Mouse (Mus musculus) adrenal gland, postnatal 0 days (tissue): ENCODE data around the gene Tubb5. TPM values are rescaled to one million over a fixed set of nuclear protein-coding genes. Genes with fewer than 3 reads are reported as not detected.

Experiments
- microRNA-seq: library from miRNA; unstranded; fragments of <30 nt; microRNA quantifications from one replicate; pipeline ENCODE4, GENCODE M21; 2016; ENCODE audit warnings: borderline replicate concordance; ENCODE audit not compliant: insufficient number of aligned reads
- polyA plus RNA-seq: library from polyadenylated mRNA; unstranded; fragments of >200 nt; fragmentation: Nextera tagmentation; extraction: Ambion mirVana; gene quantifications from 2 replicates; pipeline ENCODE4 v1.2.1, GENCODE M21; 2015

Tubb5 gene
- 314 and 519 TPM in 2 replicates for polyA plus RNA-seq

DNA sequence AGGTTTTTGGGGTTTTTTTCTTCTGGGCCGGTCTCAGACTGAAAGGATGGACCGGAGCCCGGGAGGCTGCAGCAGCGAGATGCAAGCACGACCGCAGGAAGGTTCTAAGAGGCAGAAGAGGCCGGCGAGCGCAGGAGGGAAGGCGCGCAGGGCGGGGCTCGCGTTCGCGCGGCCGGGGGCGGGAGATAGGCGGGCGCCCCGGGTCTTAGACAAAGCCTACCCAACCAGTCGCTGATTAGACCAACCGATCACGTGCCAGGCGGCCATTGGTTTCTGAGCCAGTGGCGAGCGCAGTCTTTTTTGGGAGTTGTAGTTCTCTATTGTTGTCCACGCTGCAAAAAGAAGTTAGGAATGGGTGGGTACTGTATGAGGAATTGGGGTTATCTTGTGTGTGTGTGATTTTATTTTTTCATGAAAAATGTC, at the start of gene Tubb5:
Gene Tubb5, minus strand, starts transcription at position 185 of the 423 bp plus-strand sequence.

DNA sequence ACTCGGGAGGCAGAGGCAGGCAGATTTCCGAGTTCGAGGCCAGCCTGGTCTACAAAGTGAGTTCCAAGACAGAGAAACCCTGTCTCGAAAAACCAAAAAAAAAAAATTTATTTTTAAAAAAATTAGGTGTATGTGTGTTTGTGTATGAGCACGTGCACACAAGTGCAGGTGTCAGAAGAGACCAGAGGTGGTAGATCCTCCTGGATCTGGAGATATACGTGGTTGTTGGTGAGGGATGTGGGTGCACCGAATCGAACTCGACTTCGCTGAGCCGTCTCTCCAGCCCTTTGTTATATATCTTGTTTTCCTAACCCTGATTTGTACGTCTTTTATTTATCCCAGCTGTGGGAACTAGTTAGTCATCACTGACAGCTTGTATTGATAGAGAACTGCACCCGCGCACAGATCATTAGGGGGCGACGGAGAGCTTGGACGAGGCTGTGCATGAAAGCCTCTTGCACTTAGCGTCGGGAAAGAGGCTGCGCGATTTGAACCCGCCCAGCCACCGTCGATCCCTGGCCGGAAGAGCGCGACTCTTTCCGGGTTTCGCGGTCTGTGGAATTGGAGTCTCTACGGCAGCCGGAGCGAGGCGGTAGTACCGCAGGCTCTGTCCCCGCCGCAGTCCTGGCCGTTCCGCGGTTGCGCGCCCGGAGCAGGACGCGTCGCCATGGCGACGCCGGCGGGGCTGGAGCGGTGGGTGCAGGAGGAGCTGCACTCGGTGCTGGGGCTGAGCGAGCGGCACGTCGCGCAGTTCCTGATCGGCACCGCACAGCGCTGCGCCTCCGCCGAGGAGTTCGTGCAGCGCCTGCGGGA, 41.3 kb upstream of the Tubb5 start, which contains the start of gene Dhx16:
Gene Dhx16, plus strand, starts transcription at position 575 of the 813 bp plus-strand sequence.

DNA sequence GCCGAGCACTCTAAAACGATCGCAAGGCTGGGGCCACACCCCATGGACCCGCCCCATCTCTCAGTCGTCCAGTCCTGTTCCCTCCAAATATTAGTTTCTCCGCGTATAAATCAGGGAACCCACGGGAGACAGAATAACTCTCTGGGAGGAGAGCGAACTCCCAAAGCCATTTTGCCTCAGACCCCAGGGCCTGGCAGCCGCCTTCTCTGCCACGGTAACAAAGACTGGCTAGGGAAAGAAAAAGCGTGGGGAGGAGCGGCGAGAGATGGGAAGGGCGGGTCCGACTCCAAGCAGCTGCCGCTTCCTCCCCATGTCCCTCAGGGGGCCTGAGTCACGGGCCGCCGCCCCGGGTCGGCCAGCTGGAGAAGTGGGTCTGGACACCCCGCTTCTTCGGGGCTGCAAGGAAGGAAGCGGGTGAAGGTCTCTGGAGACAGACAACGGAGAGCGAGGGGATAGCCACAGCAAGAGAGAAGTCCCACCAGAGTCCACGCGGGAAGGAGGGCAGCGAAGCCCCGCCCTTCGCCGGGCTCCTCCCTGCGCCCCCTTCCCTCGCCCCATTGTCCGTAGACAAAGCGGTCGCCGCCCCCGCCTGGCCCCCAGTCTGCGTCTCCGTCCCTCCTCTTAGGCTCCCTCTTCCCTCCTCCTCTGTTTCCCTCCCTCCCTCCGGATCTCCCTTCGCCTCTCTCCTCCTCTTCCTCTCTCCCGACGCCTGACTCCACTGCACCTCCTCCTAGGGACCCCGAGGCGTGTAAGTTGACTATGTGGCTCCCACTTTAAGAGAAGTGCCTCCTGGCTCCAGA, 27.6 kb upstream of the Tubb5 start, which contains the start of gene Ppp1r18:
Gene Ppp1r18, plus strand, starts transcription at position 113 of the 800 bp plus-strand sequence.

DNA sequence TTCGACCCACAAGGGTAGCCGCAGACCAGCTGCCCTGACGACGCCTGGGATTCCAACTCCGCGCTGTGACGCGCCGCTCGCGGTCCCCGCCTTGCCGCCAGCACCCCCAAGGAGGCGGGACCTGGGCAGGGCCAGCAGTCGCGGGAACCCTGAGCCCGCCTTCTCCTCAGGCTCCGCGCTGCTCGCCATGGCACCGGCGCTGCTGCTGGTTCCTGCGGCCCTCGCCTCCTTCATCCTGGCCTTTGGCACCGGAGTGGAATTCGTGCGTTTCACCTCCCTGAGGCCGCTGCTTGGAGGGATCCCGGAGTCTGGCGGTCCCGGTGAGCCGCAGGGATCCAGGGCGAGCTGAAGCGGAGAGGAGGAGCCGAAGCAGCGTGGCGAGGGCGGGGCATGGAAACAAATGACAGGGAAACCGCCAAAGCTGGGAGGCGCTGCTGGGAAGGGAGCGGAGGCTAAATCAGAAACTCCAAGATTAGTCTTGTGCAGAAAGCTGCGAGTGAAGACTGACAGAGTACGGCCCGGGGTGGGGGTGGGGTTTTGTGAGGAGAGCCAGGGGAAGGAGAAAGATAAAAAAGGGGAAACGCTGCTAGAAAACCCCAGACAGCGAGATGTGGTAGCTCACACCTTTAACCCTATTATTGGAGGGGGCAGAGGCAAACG, 23.2 kb upstream of the Tubb5 start, which contains the start of gene Nrm:
Gene Nrm, plus strand, starts transcription at position 121 of the 660 bp plus-strand sequence.

DNA sequence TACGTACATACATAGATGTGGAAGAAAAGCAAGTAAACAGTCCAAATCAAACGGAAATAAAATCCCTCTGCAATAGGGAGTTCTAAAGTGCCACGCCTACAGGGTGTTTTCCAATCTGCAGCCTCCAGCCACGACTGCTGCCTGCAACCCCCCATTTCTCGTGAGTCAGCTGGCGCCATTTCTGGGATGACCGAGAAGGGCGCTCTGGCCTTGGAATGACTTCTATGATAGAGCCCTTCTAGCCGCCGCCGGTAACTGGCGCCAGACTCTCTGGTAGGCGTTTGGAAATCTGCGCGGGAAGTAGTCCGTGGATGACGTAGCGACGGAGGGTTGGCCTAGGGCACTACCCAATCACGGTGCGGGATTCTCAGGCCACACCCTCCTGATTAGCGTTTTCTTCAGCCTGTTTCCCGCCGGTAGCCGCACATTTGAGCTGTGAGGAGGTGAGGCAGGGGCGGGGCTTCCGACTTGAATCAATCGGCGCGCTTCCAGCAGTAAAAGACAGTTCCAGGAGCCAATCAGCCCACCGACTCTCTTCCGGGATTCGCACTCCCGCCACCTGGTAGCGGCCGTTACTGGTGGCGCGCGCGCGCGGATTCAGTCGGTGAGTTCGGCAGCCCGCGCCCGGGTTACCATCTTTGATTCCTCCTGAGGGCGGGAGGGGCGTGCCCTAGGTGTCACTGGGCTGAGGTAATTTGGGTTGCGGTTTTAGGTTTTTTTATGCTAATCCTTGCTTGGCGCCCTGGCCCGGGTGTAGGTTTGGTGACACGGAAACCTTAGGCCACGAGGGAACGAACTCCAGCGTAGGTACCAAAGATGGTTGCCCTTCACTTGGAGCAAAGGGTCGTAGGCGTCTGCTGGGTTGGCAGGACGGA, 3.2 kb upstream of the Tubb5 start, which contains the start of gene Mdc1:
Gene Mdc1, plus strand, starts transcription at position 440 of the 875 bp plus-strand sequence.

DNA sequence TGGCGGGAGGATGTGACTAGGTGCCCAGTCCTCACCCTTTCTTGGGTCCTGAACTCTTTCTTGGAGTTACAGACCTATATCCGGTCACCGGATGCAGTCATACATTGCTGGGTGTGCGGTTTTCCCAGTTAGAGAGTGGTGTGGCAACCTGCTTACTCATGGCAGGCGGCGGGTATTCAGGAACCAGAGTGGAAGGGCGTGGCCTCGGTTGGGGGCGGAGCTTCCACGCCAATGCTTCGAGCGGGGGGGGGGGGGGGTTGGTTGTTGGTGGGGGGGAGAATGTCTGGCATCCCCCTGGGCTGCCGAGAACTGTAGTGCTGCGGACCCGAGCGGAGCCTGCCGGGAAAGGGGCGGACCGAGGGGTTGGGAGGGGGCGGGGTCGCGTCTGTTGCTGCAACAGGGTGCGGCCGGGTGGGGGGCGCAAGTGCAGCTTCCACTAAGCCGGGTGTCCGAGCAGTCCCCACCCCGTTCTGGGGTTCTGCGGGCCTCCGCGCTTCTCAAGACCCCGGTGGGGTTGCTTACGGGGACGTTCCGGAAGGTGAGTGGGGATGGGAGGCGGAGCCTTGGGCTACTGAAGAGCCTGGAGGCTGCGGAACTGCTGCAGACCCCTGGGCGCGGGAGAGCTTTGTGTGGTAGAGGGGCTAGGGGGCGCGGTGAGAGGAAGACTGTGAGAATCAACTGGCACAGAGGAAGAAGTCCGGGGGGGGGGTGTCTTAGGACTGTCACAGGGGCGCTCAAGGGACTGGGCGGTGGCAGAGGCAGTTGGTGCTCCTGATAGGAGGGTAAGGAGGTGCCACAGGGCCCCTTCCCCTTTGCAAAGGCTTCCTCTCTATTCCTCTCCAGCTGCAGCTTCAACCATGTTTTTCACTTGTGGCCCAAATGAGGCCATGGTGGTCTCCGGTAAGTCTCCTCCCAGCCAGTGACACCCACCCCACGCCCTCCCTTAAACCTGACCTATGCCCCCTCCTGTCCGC, 14.9 kb downstream of the Tubb5 start, which contains the start of gene Flot1:
Gene Flot1, plus strand, starts transcription at position 267 of the 974 bp plus-strand sequence.

DNA sequence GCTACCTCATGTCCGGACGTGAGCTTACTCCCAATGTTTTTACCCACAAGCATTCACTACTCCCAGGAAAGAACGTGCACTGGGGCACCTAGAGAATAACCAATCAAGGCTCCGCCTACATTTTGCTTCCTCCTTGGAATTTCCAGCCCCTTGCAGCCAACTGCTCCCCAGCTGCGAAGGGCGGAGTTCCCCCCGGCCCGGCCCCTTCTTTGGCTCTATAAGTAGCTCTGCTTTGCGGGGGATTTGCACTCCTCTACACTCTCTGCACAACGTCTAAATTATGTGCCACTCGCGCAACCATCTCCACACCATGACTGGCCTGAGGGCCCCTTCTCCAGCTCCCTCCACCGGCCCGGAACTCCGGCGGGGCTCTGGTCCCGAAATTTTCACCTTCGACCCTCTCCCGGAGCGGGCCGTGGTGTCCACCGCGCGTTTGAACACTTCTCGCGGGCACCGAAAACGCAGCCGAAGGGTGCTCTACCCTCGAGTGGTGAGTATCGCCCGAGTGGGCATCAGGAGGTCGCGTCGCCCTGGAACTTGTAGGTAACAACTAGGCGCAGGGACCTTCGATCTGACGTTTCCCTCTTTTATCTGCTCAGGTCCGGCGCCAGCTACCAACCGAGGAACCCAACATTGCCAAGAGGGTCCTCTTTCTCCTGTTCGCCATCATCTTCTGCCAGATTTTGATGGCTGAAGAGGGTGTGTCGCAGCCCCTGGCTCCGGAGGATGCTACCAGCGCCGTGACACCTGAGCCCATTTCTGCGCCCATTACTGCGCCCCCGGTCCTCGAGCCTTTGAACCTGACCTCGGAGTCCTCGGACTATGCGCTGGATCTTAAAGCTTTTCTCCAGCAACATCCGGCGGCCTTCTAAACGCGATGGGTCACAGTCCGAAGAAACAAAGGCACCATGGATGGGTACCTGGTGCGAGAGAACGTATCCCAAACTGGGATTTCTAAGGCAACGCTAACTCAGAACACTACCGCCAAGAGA, 16.4 kb downstream of the Tubb5 start, which contains the start of gene Ier3:
Gene Ier3, plus strand, starts transcription at position 246 of the 992 bp plus-strand sequence.

Small RNA genes within 50 kb of the gene (microRNA-seq; reads per million reads assigned to microRNA genes)
- gene Gm28033 = not detected

Other genes with a start within 250 kb of the Tubb5 start
- 0.46 TPM in 2 replicates for gene Sfta2, start 236.8 kb downstream of the Tubb5 start, polyA plus RNA-seq
- not detected in 2 replicates for gene Gm9573, start 211.7 kb downstream of the Tubb5 start, polyA plus RNA-seq
- gene Mucl3, start 194.6 kb downstream of the Tubb5 start, polyA plus RNA-seq = 0.30 and 2.9 TPM in 2 replicates
- 6.7 and 11.2 TPM in 2 replicates for gene Vars2, start 170.7 kb downstream of the Tubb5 start, polyA plus RNA-seq
- 18.4 and 28.4 TPM in 2 replicates for gene Gtf2h4, start 164.6 kb downstream of the Tubb5 start, polyA plus RNA-seq
- gene Ddr1, start 133.7 kb downstream of the Tubb5 start, polyA plus RNA-seq = 34.6 and 39.0 TPM in 2 replicates
- 22.9 and 31.0 TPM in 2 replicates for gene Ier3, start 16.6 kb downstream of the Tubb5 start, polyA plus RNA-seq
- 82.1 and 88.2 TPM in 2 replicates for gene Flot1, start 15.1 kb downstream of the Tubb5 start, polyA plus RNA-seq
- 3.0 and 4.6 TPM in 2 replicates for gene Mdc1, start 3.2 kb upstream of the Tubb5 start, polyA plus RNA-seq
- gene Nrm, start 23.0 kb upstream of the Tubb5 start, polyA plus RNA-seq = 19.3 and 27.9 TPM in 2 replicates
- gene Ppp1r18, start 27.3 kb upstream of the Tubb5 start, polyA plus RNA-seq = 22.2 and 26.9 TPM in 2 replicates
- 16.3 and 22.6 TPM in 2 replicates for gene Dhx16, start 41.5 kb upstream of the Tubb5 start, polyA plus RNA-seq
- gene 2310061I04Rik, start 59.1 kb upstream of the Tubb5 start, polyA plus RNA-seq = 13.8 and 19.1 TPM in 2 replicates
- gene Atat1, start 71.8 kb upstream of the Tubb5 start, polyA plus RNA-seq = 33.6 and 43.3 TPM in 2 replicates
- 48.8 and 78.3 TPM in 2 replicates for gene Mrps18b, start 78.1 kb upstream of the Tubb5 start, polyA plus RNA-seq
- gene Ppp1r10, start 78.1 kb upstream of the Tubb5 start, polyA plus RNA-seq = 14.8 and 22.8 TPM in 2 replicates
- 50.8 and 70.0 TPM in 2 replicates for gene Abcf1, start 131.5 kb upstream of the Tubb5 start, polyA plus RNA-seq
- 32.3 and 38.9 TPM in 2 replicates for gene Gnl1, start 141.5 kb upstream of the Tubb5 start, polyA plus RNA-seq
- gene Prr3, start 141.9 kb upstream of the Tubb5 start, polyA plus RNA-seq = 19.0 and 23.8 TPM in 2 replicates
- 2.0 and 2.2 TPM in 2 replicates for gene H2-T24, start 182.3 kb upstream of the Tubb5 start, polyA plus RNA-seq
- 47.7 and 51.8 TPM in 2 replicates for gene H2-T23, start 194.5 kb upstream of the Tubb5 start, polyA plus RNA-seq
- 27.9 and 31.3 TPM in 2 replicates for gene H2-T22, start 204.4 kb upstream of the Tubb5 start, polyA plus RNA-seq
- gene Gm6034, start 204.7 kb upstream of the Tubb5 start, polyA plus RNA-seq = not detected in 2 replicates
- gene Gm11127, start 220.1 kb upstream of the Tubb5 start, polyA plus RNA-seq = 0.47 TPM in 1 of 2 replicates, not detected in the other